Mouse (Mus musculus) C2C12 (cell line): ENCODE measurements around the gene Akt1s1.

Experiments used
- CEBPB ChIP-seq: IDR thresholded peaks from one replicate; pipeline ENCODE4 v1.6.1; 2011; ENCODE audit warnings: low read depth, mild to moderate bottlenecking, control low read depth, moderate library complexity
- CTCF ChIP-seq: IDR thresholded peaks from one replicate; pipeline ENCODE4 v1.5.1; 2011; ENCODE audit not compliant: control insufficient read depth, insufficient read depth, insufficient read length
- MAX ChIP-seq: IDR thresholded peaks from one replicate; pipeline ENCODE4 v1.6.1; 2011; ENCODE audit warnings: mild to moderate bottlenecking, control low read depth
- MYOD1 ChIP-seq: IDR thresholded peaks from one replicate; pipeline ENCODE4 v1.6.1; 2011; ENCODE audit warnings: low read depth; ENCODE audit not compliant: control insufficient read depth, insufficient read length
- MYOG ChIP-seq: IDR thresholded peaks from one replicate; pipeline ENCODE4 v1.6.1; 2011; ENCODE audit not compliant: control insufficient read depth, insufficient read length; ENCODE audit errors: extremely low read depth
- USF1 ChIP-seq: IDR thresholded peaks from one replicate; pipeline ENCODE4 v1.6.1; 2011; ENCODE audit warnings: low read depth, mild to moderate bottlenecking, control low read depth, moderate library complexity

DNA sequence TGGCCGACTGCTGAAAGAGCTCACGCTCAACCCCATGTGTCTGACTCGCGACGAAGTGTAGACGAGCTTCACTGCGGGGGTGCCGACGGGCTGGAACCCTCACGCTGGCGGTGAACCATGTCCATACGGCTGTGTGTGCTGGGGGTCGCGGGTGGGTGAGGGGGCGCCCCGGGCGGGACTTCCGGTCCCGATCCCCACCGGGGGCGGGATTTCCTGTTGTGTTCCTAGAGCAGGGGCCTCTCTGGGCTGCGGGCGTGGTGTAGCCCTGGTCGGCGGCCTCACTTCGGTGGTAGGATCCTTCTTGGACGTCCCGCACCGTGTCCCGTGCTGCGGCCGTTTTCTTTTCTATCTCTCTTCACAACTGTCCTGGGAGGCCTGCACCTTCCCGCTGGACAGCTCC, 1.4 kb downstream of the Akt1s1 start:
- TF ChIP-seq CTCF (no peak), USF1 (no peak), CEBPB (no peak), MAX (no peak), MYOD1 (no peak), MYOG (no peak)
